Mouse (Mus musculus): ENCODE measurements around the gene Dnajb14. TPM values are rescaled to one million over a fixed set of nuclear protein-coding genes. Genes with fewer than 3 reads are reported as not detected.
"Not testable (repeated sequence)": the region's sequence is repeated elsewhere in the genome, so short reads cannot be mapped to it uniquely, and the experiment has no call there.

Gene Dnajb14
- polyA plus RNA-seq, 1 experiment from 2014 or later = 10.6 TPM

- WGBS = 75% methylated on average over 4 of the region's 4 CpGs
Measured at GRCm38 (mm10) chr3:137959456-137959855, 92.0 kb downstream of the Dnajb14 start.

GRCm38 (mm10) chr3:137961736-137962385 is 94.4 kb downstream of the Dnajb14 start:
- Histone ChIP-seq H3K4me3 (replicated peaks) (no peak overlapping the region), H3K27ac (no peak overlapping the region), H3K4me2 (no peak overlapping the region), H3K36me3 (no peaks in the 10 kb centered on the region), H3K27me3 (replicated peaks) (no peaks in the 10 kb centered on the region), H3K9ac (no peak overlapping the region), H3K9me3 (no peaks in the 10 kb centered on the region), H3K4me1 (no peaks in the 10 kb centered on the region)
- ATAC-seq (ENCODE audit: insufficient read depth, low FRiP score, low read depth) = no peak
- WGBS = 57% methylated on average over 8 of the region's 8 CpGs

More at GRCm38 (mm10) chr3:137959456-137959855, 92.0 kb downstream of the Dnajb14 start:
- H3K27me3 ChIP-seq (replicated peaks) = no peaks in the 10 kb centered on the region
- H3K4me3 ChIP-seq (replicated peaks) = no peak overlapping the region
- ATAC-seq (ENCODE audit: insufficient read depth, low FRiP score, low read depth) = no peak
- H3K4me2 ChIP-seq = no peak overlapping the region
- no peaks in the 10 kb centered on the region for H3K9me3 ChIP-seq
- peaks cover 7% of the 10 kb centered on the region; the same call in 1 of the 2 replicates for H3K4me1 ChIP-seq
- no peak overlapping the region for H3K27ac ChIP-seq
- no peak overlapping the region for H3K9ac ChIP-seq
- no peaks in the 10 kb centered on the region for H3K36me3 ChIP-seq

GRCm38 (mm10) chr3:137963508-137963907 is 96.0 kb downstream of the Dnajb14 start:
- no peak overlapping the region for H3K9ac ChIP-seq
- H3K36me3 ChIP-seq = no peaks in the 10 kb centered on the region
- H3K9me3 ChIP-seq = no peaks in the 10 kb centered on the region
- WGBS = 71% methylated on average over 8 of the region's 8 CpGs
- H3K27me3 ChIP-seq (replicated peaks) = no peaks in the 10 kb centered on the region
- no peak overlapping the region for H3K4me3 ChIP-seq (replicated peaks)
- H3K4me2 ChIP-seq = no peak overlapping the region
- H3K27ac ChIP-seq = no peak overlapping the region
- H3K4me1 ChIP-seq = no peaks in the 10 kb centered on the region
- ATAC-seq (ENCODE audit: insufficient read depth, low FRiP score, low read depth) = no peak

GRCm38 (mm10) chr3:137964014-137964413 is 96.5 kb downstream of the Dnajb14 start:
- not testable (repeated sequence) for H3K27me3 ChIP-seq (replicated peaks); H3K9me3 ChIP-seq; H3K4me2 ChIP-seq; H3K36me3 ChIP-seq; H3K4me1 ChIP-seq; H3K4me3 ChIP-seq (replicated peaks); ATAC-seq (ENCODE audit: insufficient read depth, low FRiP score, low read depth); H3K9ac ChIP-seq; H3K27ac ChIP-seq
- WGBS = 55% methylated on average over 1 of the region's 1 CpGs

Other genes starting within 250 kb of the Dnajb14 start
- 5.0 and 5.3 TPM in 2 replicates for gene Ddit4l, start 246.1 kb upstream of the Dnajb14 start, polyA plus RNA-seq (2015; fragmentation: Nextera tagmentation; extraction: Ambion mirVana)
- not detected in 2 replicates for gene Gm21962, start 196.2 kb upstream of the Dnajb14 start, polyA plus RNA-seq (2015; fragmentation: Nextera tagmentation; extraction: Ambion mirVana)
- 1,483 and 1,616 TPM in 2 replicates for gene H2afz, start 3.2 kb upstream of the Dnajb14 start, polyA plus RNA-seq (2015; fragmentation: Nextera tagmentation; extraction: Ambion mirVana)
- gene Lamtor3, start 50.8 kb downstream of the Dnajb14 start, polyA plus RNA-seq (2015; fragmentation: Nextera tagmentation; extraction: Ambion mirVana) = 107 and 111 TPM in 2 replicates
- gene Dapp1, start 113.9 kb downstream of the Dnajb14 start, polyA plus RNA-seq (2015; fragmentation: Nextera tagmentation; extraction: Ambion mirVana) = 14.5 and 17.0 TPM in 2 replicates
- gene 1110002E22Rik, start 197.4 kb downstream of the Dnajb14 start, polyA plus RNA-seq (2015; fragmentation: Nextera tagmentation; extraction: Ambion mirVana) = 0.10 and 0.24 TPM in 2 replicates
- gene Gm5105, start 199.7 kb downstream of the Dnajb14 start, polyA plus RNA-seq (2015; fragmentation: Nextera tagmentation; extraction: Ambion mirVana) = 0.10 TPM in 1 of 2 replicates, not detected in the other

Data from stomach, embryonic 15.5 days (tissue).